Mouse (Mus musculus) liver, adult 2 months (tissue): ENCODE data around the gene Plekhg1.

ENCODE experiments used
- CTCF ChIP-seq: fragments of 200-500 bp; IDR thresholded peaks from 2 replicates; pipeline ENCODE4 v1.5.1; 2011; ENCODE audit warnings: low read depth, low read length, control low read depth
- POLR2A ChIP-seq: fragments of 200-500 bp; IDR thresholded peaks from 2 replicates; pipeline ENCODE4 v1.6.1; 2011; ENCODE audit warnings: low read length, control low read depth; ENCODE audit not compliant: insufficient read depth; ENCODE audit errors: extremely low read depth

- TF ChIP-seq CTCF = no peak
- no peak for TF ChIP-seq POLR2A
These were observed 83.7 kb downstream of the Plekhg1 start for GRCm38 (mm10) chr10:3823826-3824225.
